Mouse (Mus musculus): ENCODE data around the gene Arrb1. TPM values are rescaled to one million over a fixed set of nuclear protein-coding genes. Genes with fewer than 3 reads are reported as not detected.

Arrb1 gene
- total RNA-seq (2023): 100 to 1,000 TPM; 160 to 168 TPM

DNA sequence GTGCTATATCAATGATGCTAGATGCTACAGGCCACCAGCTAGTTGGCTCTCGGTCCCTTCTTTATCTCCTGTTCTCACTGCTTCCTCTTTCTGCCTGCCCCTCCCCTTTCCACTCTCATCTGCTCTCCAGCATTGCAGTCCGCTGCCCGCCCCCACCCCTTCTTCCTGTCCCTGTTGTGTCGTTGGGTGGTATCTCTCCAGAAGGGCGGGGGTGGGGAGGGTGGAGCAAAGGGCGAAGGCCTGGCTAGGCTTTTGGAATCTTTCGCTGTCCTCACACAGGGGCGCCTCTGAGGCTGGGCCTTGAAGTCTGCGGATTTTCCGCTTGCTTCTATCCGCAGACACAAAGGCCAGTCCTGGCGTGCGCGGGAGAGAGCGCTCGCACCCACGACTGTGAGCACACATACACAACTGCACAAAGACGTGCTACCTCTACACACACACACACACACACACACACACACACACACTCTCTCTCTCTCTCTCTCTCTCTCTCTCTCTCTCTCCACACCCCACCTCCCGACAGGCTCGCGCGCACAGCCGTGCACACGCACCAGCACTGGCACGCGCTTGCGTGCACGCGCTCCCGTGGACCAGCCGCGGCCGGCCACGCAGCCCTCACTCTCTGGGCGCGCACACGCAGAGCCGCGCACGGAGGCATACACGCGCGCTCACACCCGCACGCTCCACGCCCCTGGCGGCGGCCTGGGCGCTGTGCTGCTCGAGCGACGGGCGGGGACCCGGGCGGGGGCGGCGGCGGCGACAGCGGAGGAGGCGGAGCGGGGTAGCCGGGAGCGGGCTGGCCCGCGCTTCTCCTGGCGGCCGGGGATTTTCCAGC lies at the start of gene Arrb1:
Gene Arrb1 (plus strand): TSS at position 566 of the 835 bp plus-strand sequence.

DNA sequence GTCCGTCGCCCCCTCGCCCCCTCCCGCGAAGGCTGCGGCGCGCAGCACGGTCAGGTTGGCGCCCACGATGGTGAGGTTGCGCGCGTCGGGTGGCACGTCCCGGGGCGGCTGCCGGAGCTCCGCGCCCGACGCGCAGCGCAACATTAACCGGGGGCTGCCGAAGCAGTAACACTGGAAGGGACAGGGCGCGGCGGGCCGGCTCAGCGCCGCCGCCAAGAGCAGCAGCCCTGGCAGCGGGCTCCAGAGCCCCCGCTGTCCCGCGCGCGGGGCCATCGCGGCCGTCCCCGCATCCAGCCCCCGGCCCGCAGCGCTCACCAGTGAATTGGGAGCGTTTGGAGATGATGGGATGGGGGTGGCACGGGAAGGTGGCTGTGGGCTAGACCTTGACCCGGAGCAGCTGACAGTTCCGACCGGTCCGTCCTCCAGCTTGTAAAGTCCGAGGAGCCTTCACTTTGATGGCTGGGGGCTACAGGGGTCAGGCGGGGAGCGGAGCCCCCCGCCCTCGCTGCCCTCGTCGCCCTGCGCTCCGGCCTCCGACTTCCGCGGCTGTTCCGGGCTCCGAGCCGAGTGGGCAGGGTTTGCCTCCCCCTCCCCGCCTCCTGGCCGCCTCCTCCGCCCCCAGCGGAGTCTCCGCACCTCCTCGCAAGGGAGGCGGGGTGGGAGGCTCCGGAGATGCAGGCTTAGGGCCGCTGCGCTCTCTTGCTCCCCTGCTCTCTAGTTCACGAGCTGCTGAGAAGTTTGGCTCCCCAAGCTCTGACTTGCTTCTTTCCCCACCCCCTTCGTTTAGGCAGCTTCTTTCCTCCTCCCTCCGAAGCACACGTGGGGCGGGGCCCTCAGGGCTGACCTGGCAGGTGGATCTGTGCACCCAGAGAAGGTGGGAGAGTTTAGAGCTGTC lies 91.4 kb downstream of the Arrb1 start, which contains the start of gene Tpbgl:
Gene Tpbgl (minus strand): TSS at position 728 of the 895 bp plus-strand sequence.

Other genes starting within 250 kb of the Arrb1 start
- gene Serpinh1, start 182.2 kb upstream of the Arrb1 start, total RNA-seq (2023): 1 to 10 TPM; 1.3 to 1.7 TPM
- gene Gdpd5, start 154.1 kb upstream of the Arrb1 start, total RNA-seq (2023): 1 to 10 TPM; 2.1 to 2.2 TPM
- gene Klhl35, start 69.5 kb upstream of the Arrb1 start, total RNA-seq (2023): under 1 TPM; 0.44 to 0.76 TPM
- 100 to 1,000 TPM; 393 to 409 TPM for gene Rps3, start 51.7 kb upstream of the Arrb1 start, total RNA-seq (2023)
- gene Tpbgl, start 91.6 kb downstream of the Arrb1 start, total RNA-seq (2023): not detected
- under 1 TPM; 0.22 to 0.31 TPM for gene Slco2b1, start 175.9 kb downstream of the Arrb1 start, total RNA-seq (2023)
- not detected for gene Olfr520, start 194.8 kb downstream of the Arrb1 start, total RNA-seq (2023)
- not detected for gene Olfr521, start 228.0 kb downstream of the Arrb1 start, total RNA-seq (2023)

Data from neutrophil, adult 59 days (primary cell).